Mouse (Mus musculus) kidney, adult 2 months (tissue): ENCODE measurements around the gene Fras1. TPM values are rescaled to one million over a fixed set of nuclear protein-coding genes. Genes with fewer than 3 reads are reported as not detected.

Experiments
- DNase-seq: peaks from one replicate; pipeline ENCODE4 v3.0.0; 2021
- H3K27ac ChIP-seq: fragments of 200-500 bp; 2 replicates; pipeline ENCODE4 v1.5.1; 2012; ENCODE audit warnings: low read depth, low read length, control low read depth, inconsistent platforms; ENCODE audit not compliant: insufficient read depth
- H3K27me3 ChIP-seq: fragments of 200-500 bp; replicated peaks from 2 replicates; pipeline ENCODE4 v1.6.1; 2012; ENCODE audit warnings: mild to moderate bottlenecking, moderate library complexity, low read length, inconsistent platforms; ENCODE audit not compliant: control insufficient read depth, insufficient read depth
- H3K36me3 ChIP-seq: fragments of 200-500 bp; 2 replicates; pipeline ENCODE4 v1.6.1; 2012; ENCODE audit warnings: mild to moderate bottlenecking, moderate library complexity, low read length, inconsistent platforms; ENCODE audit not compliant: control insufficient read depth, insufficient read depth
- H3K4me1 ChIP-seq: fragments of 200-500 bp; 2 replicates; pipeline ENCODE4 v1.6.1; 2011; ENCODE audit warnings: low read length; ENCODE audit not compliant: control insufficient read depth, insufficient read depth
- H3K4me3 ChIP-seq: fragments of 200-500 bp; 2 replicates; pipeline ENCODE4 v1.5.1; 2011; ENCODE audit warnings: mild to moderate bottlenecking, low read depth, low read length, control low read depth; ENCODE audit not compliant: insufficient read depth
- CTCF ChIP-seq: fragments of 200-500 bp; conservative IDR thresholded peaks from 2 replicates; pipeline ENCODE4 v1.5.1; 2011; ENCODE audit warnings: low read depth, mild to moderate bottlenecking, control low read depth, low read length, moderate library complexity, mixed read lengths; ENCODE audit not compliant: insufficient read depth, insufficient read length
- POLR2A ChIP-seq: fragments of 200-500 bp; IDR thresholded peaks from one replicate; pipeline ENCODE4 v1.6.1; 2011; ENCODE audit warnings: low read depth, low read length, control low read depth
- WGBS: fragments of 180-500 bp; shearing (Covaris S2); methylation state at CpG from one replicate; pipeline ENCODE4 v1.1.7; 2018; 5-methylcytosine and 5-hydroxymethylcytosine counted together
- polyA plus RNA-seq: library from polyadenylated mRNA; depleted of rRNA; stranded (reverse); fragments of >200 nt; gene quantifications from 2 replicates; pipeline ENCODE4 v1.2.3, GENCODE M21; 2012

Fras1 gene
- polyA plus RNA-seq, 1 experiment: 6.1 TPM

DNA sequence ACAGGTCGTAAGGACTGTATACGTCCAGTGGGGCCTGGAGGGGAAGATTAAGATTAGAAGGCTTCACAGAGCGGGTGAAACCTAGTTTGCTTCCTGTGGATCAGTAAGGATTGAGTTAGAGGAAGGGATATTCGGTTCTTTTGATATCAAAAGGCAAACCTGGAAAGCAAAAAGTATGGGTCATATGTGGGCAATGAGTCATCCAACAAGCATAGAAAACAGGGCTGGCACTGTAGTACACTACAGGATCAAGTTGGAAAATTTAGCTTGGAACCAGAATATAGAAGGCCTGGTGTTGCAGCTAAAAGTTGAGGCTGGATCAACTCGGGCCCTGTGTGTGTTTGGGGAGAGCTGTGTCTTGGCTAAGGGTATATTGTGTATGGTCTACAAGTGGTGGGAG is 246.9 kb downstream of the Fras1 start:
- no peak overlapping the region for H3K27ac ChIP-seq
- H3K4me1 ChIP-seq: no peaks in the 10 kb centered on the region
- 92% methylated on average over 5 of the region's 5 CpGs for WGBS
- no peak for DNase-seq
- TF ChIP-seq POLR2A (no peak), CTCF (no peak)
- no peak overlapping the region for H3K4me3 ChIP-seq
- no peaks in the 10 kb centered on the region for H3K27me3 ChIP-seq
- H3K36me3 ChIP-seq: no peaks in the 10 kb centered on the region

DNA sequence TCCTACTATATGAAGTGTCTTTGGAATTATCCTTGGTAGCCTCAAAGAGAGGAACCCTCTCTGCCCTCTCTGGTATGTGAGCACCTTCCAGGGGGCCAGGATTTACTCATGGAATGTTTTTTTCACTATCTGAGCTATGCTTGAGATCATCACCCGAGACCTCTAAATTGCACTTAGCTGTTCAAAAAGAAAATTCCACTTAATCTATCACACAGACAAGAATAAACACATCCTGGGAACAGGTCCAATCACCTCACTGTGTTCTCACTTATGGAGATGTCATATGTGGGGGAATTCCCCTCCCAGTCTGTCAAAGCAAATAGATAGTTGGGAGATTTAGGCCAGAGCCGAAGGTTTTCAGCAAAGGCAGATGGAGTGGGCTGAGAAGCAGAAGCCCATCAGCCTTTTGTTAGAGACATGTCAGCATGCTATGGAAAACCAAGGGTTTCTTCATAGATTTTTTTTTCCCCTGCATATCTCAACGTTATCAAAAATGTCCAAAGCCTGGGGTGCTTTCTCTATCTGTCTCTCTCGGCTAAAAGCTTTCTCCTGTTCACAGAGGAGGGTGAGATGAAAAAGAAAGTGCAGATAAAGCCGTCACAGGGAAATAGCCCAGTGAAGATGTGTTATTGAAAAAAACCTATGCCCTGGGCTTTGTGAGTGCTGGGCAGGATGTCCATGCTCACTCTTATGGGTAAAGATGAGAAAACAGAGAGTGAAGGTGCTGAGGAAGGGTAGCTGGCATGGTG is 249.0 kb downstream of the Fras1 start:
- TF ChIP-seq CTCF: no peak
- H3K4me3 ChIP-seq: no peak overlapping the region
- peak; percentile 17 for DNase-seq
- no peaks in the 10 kb centered on the region for H3K27me3 ChIP-seq
- 79% methylated on average over 5 of the region's 5 CpGs for WGBS
- H3K4me1 ChIP-seq: no peaks in the 10 kb centered on the region
- H3K27ac ChIP-seq: no peak overlapping the region
- H3K36me3 ChIP-seq: no peaks in the 10 kb centered on the region

DNA sequence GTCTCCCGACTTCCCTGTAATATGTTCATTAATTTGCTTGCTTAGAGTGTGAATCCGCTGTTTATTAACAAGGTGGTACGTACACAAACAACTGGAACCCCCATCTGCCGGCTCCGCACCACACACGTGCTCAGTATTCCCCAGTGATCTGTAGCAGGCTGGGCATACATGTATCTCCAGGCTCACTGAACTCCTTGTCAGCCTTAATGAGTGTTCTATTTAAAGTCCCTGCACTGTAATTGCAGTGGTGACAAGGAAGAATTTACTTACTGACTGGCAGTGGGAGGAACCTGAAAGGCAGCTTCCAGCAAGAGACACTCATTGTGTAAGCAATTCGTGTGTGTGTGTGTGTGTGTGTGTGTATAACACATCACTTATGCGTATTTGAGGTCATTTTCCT is 256.1 kb downstream of the Fras1 start:
- H3K4me3 ChIP-seq: no peak overlapping the region
- DNase-seq: no peak
- H3K27ac ChIP-seq: no peak overlapping the region
- no peak for TF ChIP-seq POLR2A
- no peak for TF ChIP-seq CTCF
- no peaks in the 10 kb centered on the region for H3K4me1 ChIP-seq
- no peaks in the 10 kb centered on the region for H3K27me3 ChIP-seq
- 81% methylated on average over 8 of the region's 8 CpGs for WGBS
- H3K36me3 ChIP-seq: no peaks in the 10 kb centered on the region

DNA sequence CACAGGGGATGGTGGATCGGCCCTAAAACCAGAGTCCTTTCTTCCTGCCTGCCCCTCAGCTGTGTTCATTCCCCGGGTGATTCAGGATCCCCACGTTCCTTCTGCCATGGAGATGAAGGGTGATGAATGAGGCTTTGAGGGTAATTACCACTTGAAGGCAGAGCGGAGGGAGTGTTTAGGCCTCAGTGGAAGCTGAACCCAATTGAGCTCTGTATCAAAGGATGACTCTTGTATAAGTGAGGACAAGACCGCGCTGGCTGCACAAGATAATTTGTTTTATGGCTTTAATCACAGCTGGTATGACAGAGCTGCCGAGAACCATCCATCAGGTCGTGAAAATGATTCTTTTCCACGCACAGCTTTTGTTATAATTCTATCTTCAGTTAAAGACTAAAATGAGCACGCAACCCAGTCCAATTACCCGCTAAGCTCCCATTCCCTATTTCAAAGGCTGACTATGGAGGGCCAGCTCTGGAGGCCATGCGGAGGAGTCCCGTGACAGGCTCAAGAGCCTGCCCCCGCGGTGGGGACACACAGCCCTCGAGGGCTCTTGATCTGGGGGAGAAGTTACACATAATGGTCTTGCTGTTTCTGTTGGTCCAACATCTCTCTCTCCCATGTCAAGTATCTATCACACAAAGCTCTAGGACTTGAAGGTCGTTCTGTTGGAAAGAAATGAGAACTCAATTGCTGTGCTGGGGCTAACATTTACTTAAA is 261.5 kb downstream of the Fras1 start:
- Histone ChIP-seq H3K4me1 (peaks cover 5% of the 10 kb centered on the region; the same call in 1 of the 2 replicates), H3K27me3 (no peaks in the 10 kb centered on the region), H3K4me3 (no peak overlapping the region), H3K36me3 (no peaks in the 10 kb centered on the region), H3K27ac (no peak overlapping the region)
- TF ChIP-seq CTCF (no peak), POLR2A (no peak)
- DNase-seq: no peak
- WGBS: 78% methylated on average over 17 of the region's 17 CpGs

DNA sequence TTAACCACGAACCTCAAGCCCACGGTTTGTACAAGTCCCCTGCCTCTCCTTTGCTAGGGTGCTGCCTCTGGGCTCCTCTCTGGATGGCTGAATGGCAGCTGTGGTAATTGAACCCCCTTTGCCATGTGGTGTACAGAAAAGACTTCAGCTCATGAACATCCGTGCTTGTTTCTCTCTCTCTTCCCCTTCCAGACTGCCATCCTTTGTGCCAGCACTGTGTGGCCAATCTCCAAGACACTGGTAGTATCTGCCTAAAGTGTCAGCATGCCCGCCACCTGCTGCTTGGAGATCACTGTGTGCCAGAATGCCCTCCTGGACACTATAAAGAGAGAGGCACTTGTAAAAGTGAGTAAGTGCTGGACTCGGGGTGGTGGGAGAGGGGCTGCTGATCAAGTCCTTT is 262.1 kb downstream of the Fras1 start:
- Histone ChIP-seq H3K27me3 (no peaks in the 10 kb centered on the region), H3K36me3 (no peaks in the 10 kb centered on the region), H3K27ac (no peak overlapping the region), H3K4me3 (no peak overlapping the region), H3K4me1 (peaks cover 5% of the 10 kb centered on the region; the same call in 1 of the 2 replicates)
- TF ChIP-seq CTCF: no peak
- no peak for TF ChIP-seq POLR2A
- WGBS: 76% methylated on average over 5 of the region's 5 CpGs
- DNase-seq: no peak

DNA sequence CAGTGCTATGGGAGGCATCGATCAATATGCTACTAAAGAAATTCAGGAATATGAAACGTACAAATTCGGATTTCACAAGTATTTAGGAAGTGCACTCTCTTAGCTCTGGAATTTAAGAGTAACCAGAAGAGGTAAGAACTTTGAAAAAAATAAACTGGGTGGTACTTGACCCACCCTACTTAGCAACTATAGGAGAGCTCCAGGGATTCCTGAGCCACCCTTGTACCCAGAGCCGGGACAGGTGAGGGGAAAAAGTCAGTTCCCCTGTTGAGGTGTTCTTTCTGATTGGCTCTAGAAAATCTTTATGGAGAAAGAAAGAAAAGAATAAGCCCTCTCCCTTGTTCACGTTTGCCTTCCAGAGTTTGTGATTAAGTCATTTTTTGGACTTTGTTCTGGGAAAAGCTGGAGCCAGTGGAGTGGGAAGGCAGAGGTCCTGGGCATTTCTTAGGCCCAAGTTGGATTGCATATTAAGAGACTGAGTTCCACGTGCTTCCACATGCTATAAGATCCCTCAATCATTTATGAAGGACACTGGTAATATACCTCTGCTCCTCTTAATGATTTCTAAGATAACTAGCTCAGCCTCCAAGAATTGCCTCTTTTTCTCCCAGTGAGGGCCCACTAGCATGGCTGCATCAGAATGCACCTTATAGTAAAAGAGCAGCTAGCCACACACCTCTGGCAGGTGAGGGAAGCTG is 265.6 kb downstream of the Fras1 start:
- Histone ChIP-seq H3K27ac (no peak overlapping the region), H3K4me3 (no peak overlapping the region), H3K27me3 (no peaks in the 10 kb centered on the region), H3K4me1 (peaks cover 5% of the 10 kb centered on the region; the same call in 1 of the 2 replicates), H3K36me3 (no peaks in the 10 kb centered on the region)
- peak; percentile 47 for DNase-seq
- no peak for TF ChIP-seq CTCF
- TF ChIP-seq POLR2A: no peak
- 68% methylated on average over 6 of the region's 6 CpGs for WGBS

DNA sequence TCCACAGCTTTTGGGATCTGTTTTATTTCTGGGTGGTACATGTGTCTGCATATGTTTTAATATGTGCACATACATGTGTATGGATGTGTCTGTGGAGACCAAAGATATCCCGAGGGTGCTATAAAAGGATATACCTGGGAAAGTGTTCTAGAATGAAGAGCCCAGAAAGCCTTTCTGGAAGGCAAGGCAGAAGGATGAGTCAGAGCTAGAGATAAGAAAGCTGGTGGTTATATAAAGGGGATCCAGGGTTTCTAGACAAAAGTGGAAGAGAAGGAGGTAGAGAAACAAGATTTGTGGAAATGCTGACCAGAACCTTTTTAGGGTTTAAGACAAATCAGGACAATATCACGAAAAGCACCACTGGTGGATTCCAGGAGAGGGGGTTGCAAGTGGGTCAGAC is 267.5 kb downstream of the Fras1 start:
- TF ChIP-seq POLR2A (no peak), CTCF (no peak)
- H3K36me3 ChIP-seq: no peaks in the 10 kb centered on the region
- peaks cover 5% of the 10 kb centered on the region; the same call in 1 of the 2 replicates for H3K4me1 ChIP-seq
- DNase-seq: no peak
- no peaks in the 10 kb centered on the region for H3K27me3 ChIP-seq
- H3K4me3 ChIP-seq: no peak overlapping the region
- WGBS: 94% methylated on average over 2 of the region's 2 CpGs
- H3K27ac ChIP-seq: no peak overlapping the region
